Mouse (Mus musculus): ENCODE data around the gene Cep104.

DNA sequence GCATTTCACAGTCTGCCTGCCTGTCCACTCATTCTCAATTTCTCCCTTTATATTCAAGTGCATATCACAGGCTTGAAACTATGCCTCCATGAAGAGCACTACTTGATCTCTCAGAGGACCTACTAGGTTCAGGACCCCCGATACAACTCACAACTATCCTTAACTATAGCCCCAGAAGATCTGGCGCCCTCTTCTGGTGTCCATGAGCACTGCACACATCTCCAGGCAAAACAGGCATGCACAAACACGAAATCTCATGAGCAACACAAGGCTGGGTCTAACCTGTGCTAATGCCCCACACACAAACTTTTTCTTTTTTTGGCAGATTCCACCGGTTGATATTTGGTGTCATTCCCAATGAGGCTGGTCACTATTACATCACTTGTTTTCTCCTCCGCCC is 70.8 kb downstream of the Cep104 start:
- TF ChIP-seq CTCF (IDR thresholded peaks at IDR 0.05; ENCODE audit: control insufficient read depth, insufficient read depth, insufficient replicate concordance, low read depth, low read length) (peak; percentile 40; the same call in 1 of the 2 replicates), POLR2A (IDR thresholded peaks at IDR 0.05; ENCODE audit: control insufficient read depth, low read depth, low read length) (no peak)

All from testis, adult 2 months (tissue).